Mouse (Mus musculus) limb, embryonic 14.5 days (tissue): ENCODE data around the gene Med8. TPM values are rescaled to one million over a fixed set of nuclear protein-coding genes. Genes with fewer than 3 reads are reported as not detected.

Experiments
- ATAC-seq: fragments of 200-750 bp; cut with Nextera tagmentation; 2 replicates; pipeline ENCODE4 v1.8.0; 2017; ENCODE audit warnings: low read depth, moderate number of reproducible peaks, moderate TSS enrichment; ENCODE audit not compliant: low FRiP score
- DNase-seq: peaks from one replicate; pipeline ENCODE4 v3.0.0-alpha.2; 2015; ENCODE audit warnings: low spot score
- H3K27ac ChIP-seq: fragments of 300-500 bp; sonication (generic); replicated peaks from 2 replicates; pipeline ENCODE4 v1.5.1; 2014; ENCODE audit warnings: low read depth, mild to moderate bottlenecking, low read length, moderate library complexity, mixed read lengths
- H3K27me3 ChIP-seq: fragments of 300-500 bp; sonication (generic); 2 replicates; pipeline ENCODE4 v1.6.1; 2014; ENCODE audit warnings: low read length, mixed read lengths; ENCODE audit not compliant: control insufficient read depth, insufficient read depth
- H3K36me3 ChIP-seq: fragments of 300-500 bp; sonication (generic); 2 replicates; pipeline ENCODE4 v1.6.1; 2014; ENCODE audit warnings: mild to moderate bottlenecking, low read length, moderate library complexity, mixed read lengths; ENCODE audit not compliant: control insufficient read depth, insufficient read depth
- H3K4me1 ChIP-seq: fragments of 300-500 bp; sonication (generic); 2 replicates; pipeline ENCODE4 v1.6.1; 2014; ENCODE audit warnings: antibody characterized with exemption, low read length, mixed read lengths; ENCODE audit not compliant: control insufficient read depth, insufficient read depth
- H3K4me2 ChIP-seq: fragments of 300-500 bp; sonication (generic); replicated peaks from 2 replicates; pipeline ENCODE4 v1.6.1; 2014; ENCODE audit warnings: low read depth, mild to moderate bottlenecking, low read length, moderate library complexity; ENCODE audit not compliant: severe bottlenecking
- H3K4me3 ChIP-seq: fragments of 300-500 bp; sonication (generic); replicated peaks from 2 replicates; pipeline ENCODE4 v1.5.1; 2014; ENCODE audit warnings: low read length
- H3K9ac ChIP-seq: fragments of 300-500 bp; sonication (generic); 2 replicates; pipeline ENCODE4 v1.6.1; 2014; ENCODE audit warnings: mild to moderate bottlenecking, low read depth, low read length, moderate library complexity; ENCODE audit not compliant: severe bottlenecking
- H3K9me3 ChIP-seq: fragments of 300-500 bp; sonication (generic); 2 replicates; pipeline ENCODE4 v1.6.1; 2016; ENCODE audit warnings: low read length; ENCODE audit not compliant: control insufficient read depth
- POLR2A ChIP-seq: fragments of 200-500 bp; IDR thresholded peaks from 2 replicates; pipeline ENCODE4 v1.8.0; 2012; ENCODE audit warnings: inconsistent platforms, mild to moderate bottlenecking, moderate library complexity, borderline replicate concordance; ENCODE audit not compliant: insufficient read depth, insufficient read length; ENCODE audit errors: extremely low read depth
- WGBS: fragments of 180-500 bp; shearing (Covaris S2); extraction: QIAGEN DNeasy Blood & Tissue Kit; methylation state at CpG from one replicate; pipeline ENCODE4 v1.1.7; 2014; 5-methylcytosine and 5-hydroxymethylcytosine counted together
- polyA plus RNA-seq, 2 experiments: library from polyadenylated mRNA; depleted of rRNA in 1 of 2; stranded (reverse) in 1 of 2; unstranded in 1 of 2; fragments of >200 nt; fragmentation: Nextera tagmentation in 1 of 2; extraction: Ambion mirVana in 1 of 2; gene quantifications; 2 replicates each; pipeline versions ENCODE4 v1.2.1 to v1.2.3; 2012 to 2014

Gene Med8
- polyA plus RNA-seq, 2 experiments: 79.0 to 96.3 TPM

GRCm38 (mm10) chr4:118425374-118425773 lies 16.2 kb downstream of the Med8 start:
- Histone ChIP-seq H3K4me2 (no peak overlapping the region), H3K4me3 (no peak overlapping the region), H3K4me1 (peaks cover 21% of the 10 kb centered on the region), H3K36me3 (peaks cover 9% of the 10 kb centered on the region), H3K9ac (no peak overlapping the region), H3K27ac (no peak overlapping the region), H3K27me3 (no peaks in the 10 kb centered on the region), H3K9me3 (no peaks in the 10 kb centered on the region)
- TF ChIP-seq POLR2A: no peak
- 90% methylated on average over 1 of the region's 1 CpGs for WGBS
- ATAC-seq (no peak), DNase-seq (no peak)

DNA sequence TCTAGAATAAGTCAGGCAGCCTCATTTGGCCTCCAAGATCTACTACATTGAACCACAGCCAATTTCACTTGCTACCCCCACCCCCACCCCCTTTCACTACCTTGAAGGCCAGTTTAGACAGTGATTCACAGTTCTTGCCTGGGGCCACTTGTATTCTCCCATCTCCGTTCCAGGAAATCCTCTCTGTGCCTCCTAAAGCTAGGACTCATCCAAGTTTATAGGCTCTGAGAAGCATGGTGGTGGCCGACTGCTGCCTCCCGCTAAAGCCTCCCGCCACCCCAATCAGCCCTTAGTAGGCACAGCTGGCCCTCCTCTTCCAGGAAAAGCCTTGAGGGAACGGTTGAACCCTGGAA lies 18.3 kb downstream of the Med8 start:
- peak; percentile 32 for ATAC-seq
- peaks cover 21% of the 10 kb centered on the region for H3K4me1 ChIP-seq
- peaks cover 24% of the 10 kb centered on the region for H3K36me3 ChIP-seq
- no peak for DNase-seq
- H3K9ac ChIP-seq: peak overlapping the region; percentile 69
- TF ChIP-seq POLR2A: no peak
- 4% methylated on average over 5 of the region's 5 CpGs for WGBS
- H3K4me2 ChIP-seq: peak overlapping the region; percentile 90
- H3K27me3 ChIP-seq: no peaks in the 10 kb centered on the region
- no peaks in the 10 kb centered on the region for H3K9me3 ChIP-seq
- H3K27ac ChIP-seq: peak overlapping the region; percentile 68
- H3K4me3 ChIP-seq: peak overlapping the region; percentile 66

DNA sequence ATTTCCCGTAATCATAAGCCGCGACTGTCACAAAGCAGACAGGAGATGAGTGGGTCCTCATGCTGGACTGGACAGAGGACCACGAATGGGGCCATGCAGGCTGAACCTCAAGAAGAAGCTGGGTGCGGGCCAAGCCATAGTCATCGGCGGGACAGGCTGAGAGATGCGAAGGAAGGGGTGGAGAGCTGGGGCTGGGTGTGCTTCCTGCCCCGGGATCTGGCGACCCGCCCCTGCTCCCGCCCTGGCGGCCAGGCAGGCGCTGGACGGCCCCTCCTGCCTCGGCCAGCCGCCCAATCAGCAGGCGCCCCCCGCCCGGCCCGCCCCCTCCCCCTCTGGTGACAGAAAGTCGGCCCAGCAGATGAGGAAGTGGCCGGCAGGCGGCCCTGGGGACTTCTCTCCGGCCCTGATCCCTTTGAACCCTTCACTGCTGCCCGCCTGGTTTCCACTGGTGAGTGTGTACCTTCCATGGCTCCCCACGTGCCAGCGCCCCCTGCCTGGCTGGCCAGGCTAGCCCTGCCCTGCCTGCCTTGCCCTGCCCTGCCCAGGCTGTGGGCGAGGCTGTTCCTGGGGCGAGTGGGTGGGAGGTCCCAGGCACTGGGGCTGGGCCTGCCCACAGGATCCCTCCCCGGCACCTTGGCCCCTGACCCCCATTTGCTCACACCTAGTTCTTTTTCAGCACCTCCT lies 18.8 kb downstream of the Med8 start, which contains the start of gene Elovl1:
Gene Elovl1, plus strand, starts transcription at position 326 of the 684 bp plus-strand sequence.
- peak within 1 kb of the TSS; percentile 66 for H3K4me3 ChIP-seq
- peaks cover 21% of the 10 kb centered on the region for H3K4me1 ChIP-seq
- DNase-seq: peak; percentile 88
- 2% methylated on average over 16 of the region's 31 CpGs for whole genome bisulfite sequencing
- no peaks in the 10 kb centered on the region for H3K9me3 ChIP-seq
- H3K4me2 ChIP-seq: peak within 1 kb of the TSS; percentile 90
- peak within 1 kb of the TSS; percentile 69 for H3K9ac ChIP-seq
- H3K36me3 ChIP-seq: peaks cover 25% of the 10 kb centered on the region
- no peaks in the 10 kb centered on the region for H3K27me3 ChIP-seq
- peak; percentile 97 for ATAC-seq
- peak; percentile 37; the same call in 1 of the 2 replicates for TF ChIP-seq POLR2A
- H3K27ac ChIP-seq: peak within 1 kb of the TSS; percentile 73

DNA sequence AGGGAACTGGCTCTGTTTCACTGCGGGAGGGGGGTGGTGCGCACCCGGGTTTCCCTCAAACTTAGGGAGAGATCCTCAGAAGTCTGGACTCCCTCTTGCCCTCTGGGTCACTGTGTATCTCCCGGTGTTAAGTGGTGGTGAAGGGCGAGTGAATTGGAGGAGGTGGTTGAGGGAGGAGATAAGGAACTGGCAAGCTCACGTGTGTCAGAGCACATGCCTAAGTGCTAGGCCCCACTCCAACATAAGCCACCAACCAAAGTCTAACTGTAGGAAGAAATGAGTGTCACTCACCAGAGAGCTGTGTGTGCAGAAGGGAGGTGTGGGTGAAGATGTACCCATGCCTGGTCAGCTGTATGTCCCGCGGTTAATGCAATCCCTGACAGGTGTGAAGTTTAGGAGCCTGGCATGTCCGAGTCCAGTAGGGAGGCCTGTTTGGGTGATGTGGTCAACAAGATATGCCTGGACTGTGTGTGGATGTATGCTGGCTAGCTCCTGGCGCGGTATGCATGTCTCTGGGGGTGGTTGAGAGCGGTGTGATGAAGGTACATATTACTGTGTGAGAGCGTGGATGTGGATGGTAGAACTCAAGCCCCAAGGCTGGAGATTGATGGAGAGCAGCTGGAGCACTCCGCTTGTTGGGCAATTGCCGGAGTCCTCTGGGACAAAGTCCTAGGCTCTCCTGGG lies 19.5 kb downstream of the Med8 start:
- Histone ChIP-seq H3K9ac (peak overlapping the region; percentile 69; the same call in 1 of the 2 replicates), H3K4me2 (peak overlapping the region; percentile 90), H3K27me3 (no peaks in the 10 kb centered on the region), H3K27ac (0 out of 2 replicates have a peak overlapping the region, but pooled peaks have one; percentile 2), H3K36me3 (peaks cover 33% of the 10 kb centered on the region), H3K4me1 (peaks cover 21% of the 10 kb centered on the region), H3K4me3 (peak overlapping the region; percentile 66), H3K9me3 (no peaks in the 10 kb centered on the region)
- DNase-seq (no peak), ATAC-seq (no peak)
- TF ChIP-seq POLR2A: no peak
- WGBS: 30% methylated on average over 15 of the region's 15 CpGs

DNA sequence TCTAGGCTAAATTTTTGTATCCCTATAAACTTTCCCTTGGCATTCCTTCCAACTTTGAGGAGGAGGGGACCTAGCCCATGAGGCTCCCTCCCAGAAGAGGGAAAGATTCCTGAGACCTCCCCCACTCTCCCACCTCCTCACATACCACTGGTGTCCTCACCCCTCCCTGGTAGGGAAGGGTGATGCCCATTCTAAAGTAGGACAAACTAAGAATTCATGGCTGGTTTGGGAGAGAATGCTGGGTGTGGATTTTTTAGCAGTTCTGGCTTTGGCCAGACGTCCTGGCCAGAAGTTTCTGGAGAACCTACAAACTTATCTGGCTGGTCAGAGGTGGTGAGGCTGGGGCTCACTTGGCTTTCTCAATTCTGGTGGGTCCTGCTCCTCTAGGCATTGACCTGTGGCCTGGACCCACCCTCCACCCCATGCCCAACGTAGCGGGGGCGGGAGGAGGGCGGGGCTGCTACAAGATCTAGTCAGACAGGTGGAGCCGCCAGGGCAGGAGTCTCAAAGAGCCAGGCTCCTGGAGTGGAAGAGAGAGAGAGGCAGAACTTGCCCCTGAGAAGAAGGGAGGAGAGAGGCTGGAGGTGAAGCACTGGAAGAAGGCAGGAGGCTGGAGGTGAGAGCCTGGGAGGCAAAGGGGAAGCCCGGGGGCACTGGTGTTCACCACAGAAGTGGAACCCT lies 20.2 kb downstream of the Med8 start:
- TF ChIP-seq POLR2A: no peak

More for the DNA sequence above, 20.2 kb downstream of the Med8 start:
- peaks cover 21% of the 10 kb centered on the region for H3K4me1 ChIP-seq
- H3K4me3 ChIP-seq: peak overlapping the region; percentile 66
- peaks cover 40% of the 10 kb centered on the region for H3K36me3 ChIP-seq
- H3K9ac ChIP-seq: no peak overlapping the region
- peak overlapping the region; percentile 90 for H3K4me2 ChIP-seq
- no peak overlapping the region for H3K27ac ChIP-seq
- no peak for DNase-seq
- 44% methylated on average over 7 of the region's 7 CpGs for WGBS
- no peaks in the 10 kb centered on the region for H3K27me3 ChIP-seq
- no peaks in the 10 kb centered on the region for H3K9me3 ChIP-seq
- no peak for ATAC-seq
